Comparison of ENCODE assay signal across 18 mouse cellular contexts in genomic region chr3:34106421-34106820, GRCm38 (mm10). TPM values are rescaled to one million over a fixed set of nuclear protein-coding genes. Genes with fewer than 3 reads are reported as not detected.
DNase-seq lines count a peak whose midpoint lies in the region; ATAC-seq and TF ChIP-seq lines count a peak whose summit lies in the region.
"Had no signal": no experiment of that assay in that cellular context is flagged by ENCODE, and none has a peak within 500 bp of the region (broad histone marks: within the 10 kb centered on the region; RNA-seq: fewer than 3 reads in every experiment).

No protein-coding gene starts in this region.

- no peaks in the 10 kb centered on the region for H3K9me3 ChIP-seq in heart, embryonic 15.5 days (replicated peaks)
- no peaks in the 10 kb centered on the region for H3K9me3 ChIP-seq in midbrain, embryonic 14.5 days (ENCODE audit: control insufficient read depth, low read length)
- no peaks in the 10 kb centered on the region for H3K9me3 ChIP-seq in midbrain, embryonic 10.5 days (replicated peaks)
- no peaks in the 10 kb centered on the region for H3K9me3 ChIP-seq in forebrain, embryonic 16.5 days (ENCODE audit: control insufficient read depth, low read length)
- no peaks in the 10 kb centered on the region for H3K9me3 ChIP-seq in neural tube, embryonic 15.5 days (replicated peaks)
- H3K9me3 ChIP-seq: embryonic facial prominence, embryonic 15.5 days had no signal

- H3K36me3 ChIP-seq in heart, embryonic 15.5 days: no peaks in the 10 kb centered on the region
- no peaks in the 10 kb centered on the region for H3K36me3 ChIP-seq in midbrain, embryonic 14.5 days (ENCODE audit: control insufficient read depth, insufficient read depth, low read length)
- H3K36me3 ChIP-seq in midbrain, embryonic 10.5 days: no peaks in the 10 kb centered on the region
- H3K36me3 ChIP-seq in forebrain, embryonic 16.5 days (ENCODE audit: control insufficient read depth, insufficient read depth): no peaks in the 10 kb centered on the region
- no peaks in the 10 kb centered on the region for H3K36me3 ChIP-seq in neural tube, embryonic 15.5 days
- H3K36me3 ChIP-seq: embryonic facial prominence, embryonic 15.5 days had no signal

- no peak for ATAC-seq in heart, embryonic 15.5 days (replicated peaks; ENCODE audit: insufficient number of reproducible peaks, insufficient read depth, low FRiP score, low read depth)
- ATAC-seq in midbrain, embryonic 14.5 days (ENCODE audit: low FRiP score, low TSS enrichment): no peak
- no peak for ATAC-seq in forebrain, embryonic 16.5 days
- ATAC-seq in neural tube, embryonic 15.5 days (ENCODE audit: low FRiP score): no peak

- no peak for TF ChIP-seq POLR2A in lung, adult 2 months (IDR thresholded peaks at IDR 0.05; ENCODE audit: borderline replicate concordance, extremely low read depth, low read depth, low read length)

- no peak for DNase-seq in heart, adult 11 months
- no peak for DNase-seq in midbrain, embryonic 14.5 days
- DNase-seq in midbrain, embryonic 10.5 days (ENCODE audit: low spot score): no peak
- DNase-seq in retina, embryonic 14.5 days (ENCODE audit: low spot score): no peak
- no peak for DNase-seq in lung, adult 2 months
- DNase-seq: adrenal gland, adult 8-10 months; cerebellum, adult 18-20 months; gastrocnemius, postnatal 14 days; kidney, adult 8-10 months; layer of hippocampus, postnatal 36 days; lung, embryonic 14.5 days; right cerebral cortex, postnatal 4 days; thymus, adult 18-20 months had no signal

- TF ChIP-seq CTCF in lung, adult 2 months (IDR thresholded peaks at IDR 0.05; ENCODE audit: insufficient read depth, low read length): no peak

- H3K4me1 ChIP-seq in heart, embryonic 15.5 days (replicated peaks): no peaks in the 10 kb centered on the region
- peaks cover 7% of the 10 kb centered on the region for H3K4me1 ChIP-seq in midbrain, embryonic 14.5 days (ENCODE audit: control insufficient read depth, insufficient read depth, low read length)
- peaks cover 32% of the 10 kb centered on the region for H3K4me1 ChIP-seq in midbrain, embryonic 10.5 days
- H3K4me1 ChIP-seq in forebrain, embryonic 16.5 days (replicated peaks; ENCODE audit: control insufficient read depth, insufficient read depth, low read length): peaks cover 7% of the 10 kb centered on the region
- peaks cover 8% of the 10 kb centered on the region for H3K4me1 ChIP-seq in neural tube, embryonic 15.5 days
- no peaks in the 10 kb centered on the region for H3K4me1 ChIP-seq in lung, adult 2 months (ENCODE audit: control insufficient read depth, insufficient read depth, low read length)
- H3K4me1 ChIP-seq: embryonic facial prominence, embryonic 15.5 days had no signal

- H3K27me3 ChIP-seq in heart, embryonic 15.5 days: peaks cover 11% of the 10 kb centered on the region
- no peaks in the 10 kb centered on the region for H3K27me3 ChIP-seq in midbrain, embryonic 14.5 days (ENCODE audit: control insufficient read depth, insufficient read depth, low read length)
- peaks cover 25% of the 10 kb centered on the region for H3K27me3 ChIP-seq in midbrain, embryonic 10.5 days (ENCODE audit: low read depth, poor library complexity, severe bottlenecking)
- no peaks in the 10 kb centered on the region for H3K27me3 ChIP-seq in forebrain, embryonic 16.5 days (replicated peaks; ENCODE audit: control insufficient read depth, insufficient read depth, low read length)
- no peaks in the 10 kb centered on the region for H3K27me3 ChIP-seq in neural tube, embryonic 15.5 days (replicated peaks)

- no peak overlapping the region for H3K27ac ChIP-seq in heart, embryonic 15.5 days
- H3K27ac ChIP-seq in midbrain, embryonic 14.5 days (replicated peaks; ENCODE audit: low read depth, low read length): no peak overlapping the region
- H3K27ac ChIP-seq in midbrain, embryonic 10.5 days (replicated peaks): no peak overlapping the region
- H3K27ac ChIP-seq in forebrain, embryonic 16.5 days (ENCODE audit: low read length): no peak overlapping the region
- H3K27ac ChIP-seq in neural tube, embryonic 15.5 days (replicated peaks): no peak overlapping the region
- H3K27ac ChIP-seq: embryonic facial prominence, embryonic 15.5 days; macrophage had no signal

- peak overlapping the region; percentile 43 for H3K4me2 ChIP-seq in heart, embryonic 15.5 days
- H3K4me2 ChIP-seq in midbrain, embryonic 14.5 days (ENCODE audit: low read length): peak overlapping the region; percentile 21; the same call in 1 of the 2 replicates
- peak overlapping the region; percentile 42 for H3K4me2 ChIP-seq in forebrain, embryonic 16.5 days (ENCODE audit: low read length)
- H3K4me2 ChIP-seq in neural tube, embryonic 15.5 days: peak overlapping the region; percentile 26; the same call in 1 of the 2 replicates
- H3K4me2 ChIP-seq: embryonic facial prominence, embryonic 15.5 days; lung, embryonic 14.5 days had no signal

- 11% methylated on average over 9 of the region's 9 CpGs for WGBS in heart, embryonic 15.5 days
- 28% methylated on average over 9 of the region's 9 CpGs for WGBS in midbrain, embryonic 14.5 days
- 21% methylated on average over 9 of the region's 9 CpGs for WGBS in midbrain, embryonic 10.5 days
- 27% methylated on average over 9 of the region's 9 CpGs for WGBS in forebrain, embryonic 16.5 days
- WGBS in neural tube, embryonic 15.5 days: 20% methylated on average over 9 of the region's 9 CpGs
- 15% methylated on average over 9 of the region's 9 CpGs for WGBS in lung, adult 2 months

- H3K9ac ChIP-seq in heart, embryonic 15.5 days: no peak overlapping the region
- H3K9ac ChIP-seq in midbrain, embryonic 14.5 days (replicated peaks; ENCODE audit: low read length): no peak overlapping the region
- H3K9ac ChIP-seq in forebrain, embryonic 16.5 days (replicated peaks; ENCODE audit: low read depth, low read length): 0 out of 2 replicates have a peak overlapping the region, but pooled peaks have one; percentile 25
- H3K9ac ChIP-seq in neural tube, embryonic 15.5 days (replicated peaks): no peak overlapping the region
- H3K9ac ChIP-seq: embryonic facial prominence, embryonic 15.5 days; lung, embryonic 14.5 days had no signal

- H3K4me3 ChIP-seq in heart, embryonic 15.5 days: peak overlapping the region; percentile 17; the same call in 1 of the 2 replicates
- H3K4me3 ChIP-seq in midbrain, embryonic 14.5 days (replicated peaks; ENCODE audit: low read depth, low read length): 0 out of 2 replicates have a peak overlapping the region, but pooled peaks have one; percentile 1
- H3K4me3 ChIP-seq in midbrain, embryonic 10.5 days: no peak overlapping the region
- H3K4me3 ChIP-seq in forebrain, embryonic 16.5 days (replicated peaks; ENCODE audit: low read length): peak overlapping the region; percentile 24
- H3K4me3 ChIP-seq in neural tube, embryonic 15.5 days (replicated peaks): no peak overlapping the region
- no peak overlapping the region for H3K4me3 ChIP-seq in lung, adult 2 months (replicated peaks; ENCODE audit: extremely low read depth, low read depth, low read length)
- H3K4me3 ChIP-seq: embryonic facial prominence, embryonic 15.5 days had no signal

RNA-seq across cellular contexts. Expression of gene Dnajc19, which starts 25.3 kb away (rescaled TPM):
- polyA plus RNA-seq in heart, embryonic 15.5 days (2015; fragmentation: Nextera tagmentation; extraction: Ambion mirVana): 106 and 123 TPM in 2 replicates
- 138 and 158 TPM in 2 replicates for polyA plus RNA-seq in midbrain, embryonic 14.5 days (2014; fragmentation: Nextera tagmentation; extraction: Ambion mirVana)
- 189 and 196 TPM in 2 replicates for polyA plus RNA-seq in midbrain, embryonic 10.5 days (2016; fragmentation: Nextera tagmentation; extraction: Ambion mirVana)
- polyA plus RNA-seq in forebrain, embryonic 16.5 days (2015; fragmentation: Nextera tagmentation; extraction: Ambion mirVana): 102 and 113 TPM in 2 replicates
- polyA plus RNA-seq in neural tube, embryonic 15.5 days (2015; fragmentation: Nextera tagmentation; extraction: Ambion mirVana): 132 and 133 TPM in 2 replicates
- polyA plus RNA-seq in lung, adult 2 months (2012; rRNA removed): 67.8 and 87.7 TPM in 2 replicates

Comparison
In these comparisons a context has a peak if more than half of its experiments do, and no peak if none do; other contexts are left out.
1. H3K4me3 ChIP-seq: peak in heart, embryonic 15.5 days (single experiment), midbrain, embryonic 14.5 days (single experiment) and forebrain, embryonic 16.5 days (single experiment); none in midbrain, embryonic 10.5 days (single experiment), neural tube, embryonic 15.5 days (single experiment) and lung, adult 2 months (single experiment).
2. Peak in every context shown above with its lines, with median percentiles within 50 percentile points of each other: H3K4me2 ChIP-seq.